Mouse (Mus musculus) MEL (cell line): ENCODE measurements around the gene Hdac4.

Experiments
- CHD1 ChIP-seq: IDR thresholded peaks from 2 replicates; pipeline ENCODE4 v1.6.1; 2012; ENCODE audit warnings: low read depth, mild to moderate bottlenecking, inconsistent platforms, low read length, improper control_type of control experiment
- CHD2 ChIP-seq: IDR thresholded peaks from 2 replicates; pipeline ENCODE4 v1.6.1; 2011; ENCODE audit warnings: low read length, improper control_type of control experiment
- CTCF ChIP-seq, 3 experiments: IDR thresholded peaks in 2 of 3; conservative IDR thresholded peaks in 1 of 3; 2 replicates each; pipeline ENCODE4 v1.5.1; 2011 to 2012; ENCODE audit warnings: low read length in 3 of 3, low read depth in 2 of 3, mild to moderate bottlenecking in 2 of 3, improper control_type of control experiment in 1 of 3, inconsistent platforms in 1 of 3, mixed read lengths in 1 of 3, moderate library complexity in 1 of 3; ENCODE audit not compliant: control insufficient read depth in 1 of 3, insufficient read depth in 1 of 3, poor library complexity in 1 of 3, severe bottlenecking in 1 of 3
- E2F4 ChIP-seq: IDR thresholded peaks from 2 replicates; pipeline ENCODE4 v1.6.1; 2011; ENCODE audit warnings: low read depth, low read length, improper control_type of control experiment, borderline replicate concordance
- EP300 ChIP-seq, 2 experiments: IDR thresholded peaks; 2 replicates each; pipeline ENCODE4 v1.6.1; 2011; ENCODE audit warnings: improper control_type of control experiment in 2 of 2, low read length in 2 of 2, low read depth in 1 of 2, mild to moderate bottlenecking in 1 of 2
- POLR2A ChIP-seq, 2 experiments: IDR thresholded peaks; 2 replicates each; pipeline ENCODE4 v1.6.1; 2011 to 2012; ENCODE audit warnings: low read length in 2 of 2, mild to moderate bottlenecking in 2 of 2, control low read depth in 1 of 2, improper control_type of control experiment in 1 of 2, low read depth in 1 of 2, moderate library complexity in 1 of 2; ENCODE audit not compliant: control insufficient read depth in 1 of 2, insufficient read depth in 1 of 2, poor library complexity in 1 of 2
- POLR2AphosphoS2 ChIP-seq: IDR thresholded peaks from 2 replicates; pipeline ENCODE4 v1.6.1; 2011; ENCODE audit warnings: low read length, improper control_type of control experiment
- POLR2AphosphoS5 ChIP-seq: IDR thresholded peaks from 2 replicates; pipeline ENCODE4 v1.6.1; 2012; ENCODE audit warnings: low read depth, borderline replicate concordance, mild to moderate bottlenecking, inconsistent platforms, low read length, moderate library complexity, mixed read lengths
- RCOR1 ChIP-seq: IDR thresholded peaks from 2 replicates; pipeline ENCODE4 v1.6.1; 2012; ENCODE audit warnings: low read depth, mild to moderate bottlenecking, inconsistent platforms, low read length, improper control_type of control experiment
- TAL1 ChIP-seq: IDR thresholded peaks from 2 replicates; pipeline ENCODE4 v1.6.1; 2012; ENCODE audit warnings: mild to moderate bottlenecking, inconsistent platforms, low read length, moderate library complexity, mixed read lengths
- USF1 ChIP-seq: IDR thresholded peaks from 2 replicates; pipeline ENCODE4 v1.6.1; 2014; ENCODE audit warnings: low read depth, mild to moderate bottlenecking, inconsistent platforms, low read length, improper control_type of control experiment, moderate library complexity

GRCm38 (mm10) chr1:91931786-91932185, 263.7 kb downstream of the Hdac4 start:
- TF ChIP-seq CHD2 = no peak
- no peak for TF ChIP-seq TAL1
- no peak for TF ChIP-seq POLR2A (IDR thresholded peaks at IDR 0.05; ENCODE audit: control insufficient read depth in 1 of 2, insufficient read depth in 1 of 2, low read depth in 1 of 2, low read length in 2 of 2, poor library complexity in 1 of 2)
- TF ChIP-seq CTCF (IDR thresholded peaks at IDR 0.05 in 2 of 3, conservative IDR thresholded peaks at IDR 0.05 in 1 of 3; ENCODE audit: control insufficient read depth in 1 of 3, insufficient read depth in 1 of 3, low read depth in 2 of 3, low read length in 3 of 3, poor library complexity in 1 of 3, severe bottlenecking in 1 of 3) = no peak
- no peak for TF ChIP-seq USF1
- no peak for TF ChIP-seq EP300 (IDR thresholded peaks at IDR 0.05; ENCODE audit: low read depth in 1 of 2, low read length in 2 of 2)
- TF ChIP-seq POLR2AphosphoS5 = no peak
- TF ChIP-seq POLR2AphosphoS2 = no peak
- TF ChIP-seq CHD1 = no peak
- no peak for TF ChIP-seq RCOR1
- TF ChIP-seq E2F4 = no peak
